Mouse (Mus musculus) gonadal fat pad, adult 2 months (tissue): ENCODE results near the gene Proser3. TPM values are rescaled to one million over a fixed set of nuclear protein-coding genes. Genes with fewer than 3 reads are reported as not detected.

Source experiments
- DNase-seq: peaks from one replicate; pipeline ENCODE4 v3.0.0-alpha.2; 2012; ENCODE audit warnings: low read depth
- polyA plus RNA-seq: library from polyadenylated mRNA; depleted of rRNA; stranded (reverse); fragments of >200 nt; gene quantifications from 2 replicates; pipeline ENCODE4 v1.2.3, GENCODE M21; 2012

Proser3 gene
- polyA plus RNA-seq, 1 experiment, result 13.3 TPM

GRCm38 (mm10) chr7:30579950-30580349 lies 27.9 kb upstream of the Proser3 start:
- DNase-seq, result no peak

- no peak for DNase-seq
These were observed 20.9 kb upstream of the Proser3 start for GRCm38 (mm10) chr7:30572969-30573368.

- DNase-seq, result no peak
These were observed 20.3 kb upstream of the Proser3 start for GRCm38 (mm10) chr7:30572389-30572788.

GRCm38 (mm10) chr7:30567555-30567954 lies 15.5 kb upstream of the Proser3 start:
- no peak for DNase-seq

- no peak for DNase-seq
These were observed 13.9 kb upstream of the Proser3 start for GRCm38 (mm10) chr7:30566033-30566432.

- no peak for DNase-seq
These were observed 13.0 kb upstream of the Proser3 start, which contains the start of gene Igflr1 for GRCm38 (mm10) chr7:30564970-30565571. TSS of gene Igflr1 (plus strand) at chr7:30565427.

GRCm38 (mm10) chr7:30563906-30564280 lies 11.8 kb upstream of the Proser3 start:
- no peak for DNase-seq

- DNase-seq, result peak; percentile 80
These were observed 11.2 kb upstream of the Proser3 start, which contains the start of the genes U2af1l4, Gm49396 and Psenen for GRCm38 (mm10) chr7:30563117-30563905. TSS of gene U2af1l4 (plus strand) at chr7:30563301. TSS of gene Gm49396 (plus strand) at chr7:30563344. TSS of gene Psenen (minus strand) at chr7:30563627.

GRCm38 (mm10) chr7:30562526-30563116 lies 10.5 kb upstream of the Proser3 start:
- DNase-seq, result no peak

- no peak for DNase-seq
These were observed 8.2 kb upstream of the Proser3 start for GRCm38 (mm10) chr7:30560296-30560695.

GRCm38 (mm10) chr7:30559443-30559954 lies 7.4 kb upstream of the Proser3 start, which contains the start of gene Lin37:
TSS of gene Lin37 (minus strand) at chr7:30559838.
- DNase-seq, result peak; percentile 91

GRCm38 (mm10) chr7:30558656-30559442 lies 6.8 kb upstream of the Proser3 start:
- DNase-seq, result no peak

- no peak for DNase-seq
These were observed 5.9 kb upstream of the Proser3 start for GRCm38 (mm10) chr7:30557901-30558514.

GRCm38 (mm10) chr7:30556894-30557536 lies 4.9 kb upstream of the Proser3 start:
- DNase-seq, result no peak

GRCm38 (mm10) chr7:30553810-30554584 lies 1.9 kb upstream of the Proser3 start:
- DNase-seq, result no peak

GRCm38 (mm10) chr7:30553021-30553589 lies 1.0 kb upstream of the Proser3 start:
- DNase-seq, result no peak

- DNase-seq, result peak; percentile 60
These were observed 526 bp downstream of the Proser3 start for GRCm38 (mm10) chr7:30551445-30552101.

- DNase-seq, result no peak
These were observed 1.5 kb downstream of the Proser3 start for GRCm38 (mm10) chr7:30550603-30551002.

GRCm38 (mm10) chr7:30549880-30550279 lies 2.2 kb downstream of the Proser3 start:
- DNase-seq, result no peak
